Mouse (Mus musculus): ENCODE results near the gene Tfe3. TPM values are rescaled to one million over a fixed set of nuclear protein-coding genes. Genes with fewer than 3 reads are reported as not detected.

The Tfe3 gene
- polyA plus RNA-seq, 1 experiment from 2014 or later = 30.4 TPM

DNA sequence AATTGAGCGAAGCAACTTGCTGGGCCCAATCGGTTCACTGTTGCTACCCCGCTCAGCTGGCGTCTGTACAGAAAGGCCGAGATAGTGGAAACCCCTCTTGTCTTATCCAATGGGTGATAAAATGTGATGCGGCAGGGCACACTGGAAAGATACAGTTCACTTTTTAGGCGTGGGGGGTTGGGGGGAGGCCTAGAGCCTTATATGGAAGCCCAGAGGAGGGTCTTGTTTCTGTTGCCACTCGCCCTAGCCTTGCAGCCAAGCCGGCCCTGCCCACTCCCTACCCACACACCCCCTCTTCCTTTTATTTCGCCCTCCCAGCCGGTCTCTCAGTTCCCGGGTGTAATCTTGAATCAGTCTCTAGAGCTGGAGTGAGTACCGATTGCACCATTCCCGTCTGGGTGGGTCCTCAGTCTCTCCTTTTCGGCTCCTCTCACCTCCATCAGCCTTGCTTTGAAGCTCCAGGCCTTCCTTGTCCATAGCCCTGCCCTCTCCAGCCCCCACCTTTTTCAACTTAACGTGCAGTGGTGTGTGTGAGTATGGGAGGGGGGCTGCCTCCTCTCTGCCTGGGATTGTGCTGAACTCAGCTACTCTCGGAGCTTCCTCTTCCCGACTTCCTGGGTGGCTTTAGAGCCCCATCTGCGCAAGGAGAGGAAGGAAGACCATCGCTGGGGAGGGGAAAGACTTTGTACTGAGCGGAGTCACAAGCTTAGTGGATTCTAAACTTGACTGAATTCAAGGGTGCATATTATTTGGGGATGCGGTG is 1.5 kb downstream of the Tfe3 start:
- H3K4me1 ChIP-seq (replicated peaks) = peaks cover 27% of the 10 kb centered on the region
- H3K36me3 ChIP-seq = peaks cover 20% of the 10 kb centered on the region
- H3K9ac ChIP-seq (replicated peaks) = peak overlapping the region; percentile 75
- peak overlapping the region; percentile 72 for H3K4me2 ChIP-seq (replicated peaks)
- peak overlapping the region; percentile 65 for H3K4me3 ChIP-seq (replicated peaks)
- H3K27me3 ChIP-seq = no peaks in the 10 kb centered on the region
- H3K9me3 ChIP-seq = no peaks in the 10 kb centered on the region; the same call in 1 of the 2 replicates
- no peak overlapping the region; the same call in 1 of the 2 replicates for H3K27ac ChIP-seq
- peak; percentile 6; the same call in 1 of the 2 replicates for ATAC-seq
- WGBS = 19% methylated on average over 22 of the region's 22 CpGs

DNA sequence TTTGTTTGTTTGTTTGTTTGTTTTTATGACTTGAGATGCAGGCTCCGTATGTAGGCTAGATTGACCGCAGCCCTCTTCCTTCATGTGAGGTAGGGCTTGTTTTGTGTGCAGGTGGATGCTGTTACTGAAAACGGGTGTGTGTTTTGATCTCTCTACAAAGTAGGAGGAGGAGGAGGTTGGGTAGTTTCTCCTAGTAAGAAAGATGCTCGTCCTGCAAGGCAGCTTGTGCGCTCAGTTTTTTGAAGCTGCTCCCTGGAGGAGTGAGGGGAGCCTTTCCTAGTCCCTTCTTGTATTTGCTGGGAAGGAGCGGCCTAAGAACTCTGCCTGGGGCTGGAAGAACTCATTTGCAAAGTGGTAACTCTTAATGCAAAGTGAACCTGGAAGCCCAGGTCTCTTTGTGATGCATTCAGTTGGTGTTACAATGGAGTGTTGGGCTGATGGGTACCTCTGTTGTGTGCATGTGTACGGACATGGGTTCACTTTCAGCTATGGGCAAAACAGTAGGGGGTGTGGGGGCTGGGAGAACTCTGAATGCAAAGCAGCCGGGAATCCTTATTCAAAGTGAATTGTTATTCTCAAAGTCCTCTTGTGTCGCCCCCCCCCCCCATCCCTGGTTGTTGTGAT is 2.4 kb downstream of the Tfe3 start:
- WGBS = 18% methylated on average over 9 of the region's 9 CpGs
- H3K27ac ChIP-seq = no peak overlapping the region
- H3K9ac ChIP-seq (replicated peaks) = peak overlapping the region; percentile 75
- peak overlapping the region; percentile 65 for H3K4me3 ChIP-seq (replicated peaks)
- H3K36me3 ChIP-seq = peaks cover 23% of the 10 kb centered on the region
- no peak for ATAC-seq
- no peaks in the 10 kb centered on the region for H3K27me3 ChIP-seq
- peak overlapping the region; percentile 72 for H3K4me2 ChIP-seq (replicated peaks)
- peaks cover 27% of the 10 kb centered on the region for H3K4me1 ChIP-seq (replicated peaks)
- H3K9me3 ChIP-seq = no peaks in the 10 kb centered on the region; the same call in 1 of the 2 replicates

DNA sequence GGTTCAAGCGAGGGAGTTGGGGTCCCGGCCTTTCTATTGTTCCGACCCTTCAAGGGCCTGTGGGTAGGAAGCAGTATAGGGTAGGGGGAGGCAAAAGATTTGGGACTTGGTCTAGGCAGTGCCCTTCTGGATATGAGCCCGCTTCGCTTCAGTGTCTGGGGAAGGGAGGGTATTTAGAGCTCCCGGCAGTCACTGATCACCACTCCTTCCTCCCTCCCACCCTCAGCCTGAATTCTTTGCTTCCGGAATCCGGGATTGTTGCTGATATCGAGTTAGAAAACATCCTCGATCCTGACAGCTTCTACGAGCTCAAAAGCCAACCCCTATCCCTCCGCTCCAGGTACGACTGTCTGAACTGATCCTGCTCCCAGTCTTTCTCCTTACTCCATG is 2.9 kb downstream of the Tfe3 start:
- Histone ChIP-seq H3K36me3 (peaks cover 23% of the 10 kb centered on the region), H3K27ac (no peak overlapping the region), H3K27me3 (no peaks in the 10 kb centered on the region), H3K9ac (replicated peaks) (peak overlapping the region; percentile 75), H3K4me3 (replicated peaks) (peak overlapping the region; percentile 65), H3K9me3 (no peaks in the 10 kb centered on the region; the same call in 1 of the 2 replicates), H3K4me2 (replicated peaks) (peak overlapping the region; percentile 72), H3K4me1 (replicated peaks) (peaks cover 27% of the 10 kb centered on the region)
- no peak for ATAC-seq
- WGBS = 20% methylated on average over 13 of the region's 13 CpGs

DNA sequence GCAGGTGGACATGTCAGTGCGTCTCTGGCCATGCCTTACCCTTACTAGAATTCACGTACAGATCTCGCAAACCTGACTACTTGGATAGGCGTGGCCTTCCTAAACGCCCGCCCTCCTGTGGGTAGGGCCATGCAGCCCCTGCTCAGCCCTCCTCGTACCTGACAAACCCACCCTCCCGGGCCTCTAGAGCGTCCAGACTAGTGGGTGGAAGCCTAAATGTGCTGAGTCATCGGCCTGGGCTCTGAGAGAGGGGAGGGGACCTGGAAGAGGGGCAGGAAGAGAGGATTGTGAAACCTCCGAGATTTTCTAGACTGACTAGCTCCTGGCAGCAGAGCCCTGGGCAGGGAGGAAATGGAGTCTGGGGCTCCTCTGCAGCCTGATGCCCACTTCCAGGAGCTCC is 3.4 kb downstream of the Tfe3 start:
- no peak for ATAC-seq
- Histone ChIP-seq H3K4me3 (replicated peaks) (peak overlapping the region; percentile 65), H3K27me3 (no peaks in the 10 kb centered on the region), H3K27ac (no peak overlapping the region), H3K36me3 (peaks cover 27% of the 10 kb centered on the region), H3K4me2 (replicated peaks) (peak overlapping the region; percentile 72), H3K4me1 (replicated peaks) (peaks cover 27% of the 10 kb centered on the region), H3K9ac (replicated peaks) (peak overlapping the region; percentile 75), H3K9me3 (no peaks in the 10 kb centered on the region; the same call in 1 of the 2 replicates)
- WGBS = 21% methylated on average over 11 of the region's 11 CpGs

DNA sequence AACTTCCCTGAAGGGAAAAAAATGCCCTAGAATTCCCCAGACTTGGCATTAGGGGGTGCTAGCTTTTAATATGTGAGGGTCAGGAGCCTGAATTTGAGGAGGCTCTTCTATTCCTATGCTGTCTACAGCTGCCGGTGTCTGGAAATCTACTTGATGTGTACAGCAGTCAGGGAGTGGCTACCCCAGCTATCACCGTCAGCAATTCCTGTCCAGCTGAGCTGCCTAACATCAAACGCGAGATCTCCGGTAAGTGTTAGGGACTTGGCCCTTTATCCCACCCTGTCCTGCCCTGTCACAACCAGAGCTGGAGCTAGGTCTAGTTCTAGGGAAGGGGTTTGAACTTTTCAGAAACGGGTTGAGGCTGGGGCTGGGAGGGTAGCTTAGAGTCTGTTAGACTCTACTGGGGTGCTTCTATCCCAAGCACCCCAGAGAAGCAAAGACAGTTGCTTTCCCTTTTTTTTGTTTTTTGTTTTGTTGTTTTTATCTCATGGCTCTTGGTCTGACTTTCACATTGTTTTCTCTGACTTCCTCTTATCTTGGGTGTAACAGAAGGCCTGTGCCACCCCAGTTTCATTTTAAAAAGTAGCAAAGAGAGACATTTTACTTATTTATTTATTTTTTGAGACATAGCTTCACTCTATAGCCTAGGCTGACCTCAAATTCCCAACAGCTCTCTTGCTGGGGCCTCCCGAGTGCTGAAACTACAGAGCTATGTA is 7.1 kb downstream of the Tfe3 start:
- no peak overlapping the region for H3K9ac ChIP-seq (replicated peaks)
- H3K4me1 ChIP-seq (replicated peaks) = peaks cover 18% of the 10 kb centered on the region
- no peak overlapping the region for H3K27ac ChIP-seq
- H3K36me3 ChIP-seq = peaks cover 54% of the 10 kb centered on the region
- no peak overlapping the region for H3K4me3 ChIP-seq (replicated peaks)
- no peaks in the 10 kb centered on the region for H3K9me3 ChIP-seq
- no peaks in the 10 kb centered on the region for H3K27me3 ChIP-seq
- ATAC-seq = no peak
- WGBS = 94% methylated on average over 7 of the region's 7 CpGs
- H3K4me2 ChIP-seq (replicated peaks) = no peak overlapping the region

DNA sequence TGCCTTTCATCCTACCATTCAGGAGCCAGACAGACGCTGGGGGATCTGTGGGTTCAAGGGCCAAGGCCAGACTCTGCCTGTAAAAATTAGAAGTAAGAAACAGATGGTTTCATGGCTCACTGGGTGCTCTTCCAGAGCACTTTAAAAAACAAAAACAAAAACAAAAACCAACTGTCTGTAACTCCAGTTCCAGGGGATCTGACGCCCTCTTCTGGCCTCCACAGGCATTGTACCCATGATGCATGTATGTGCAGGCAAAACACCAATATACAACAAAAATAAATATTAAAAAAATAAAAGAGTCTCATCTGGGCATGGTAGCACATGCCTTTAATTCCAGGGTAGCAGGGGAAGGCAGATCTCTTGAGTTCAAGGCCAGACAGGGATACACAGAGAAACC is 10.4 kb downstream of the Tfe3 start:
- no peak for ATAC-seq
- H3K27me3 ChIP-seq = no peaks in the 10 kb centered on the region
- H3K36me3 ChIP-seq = peaks cover 45% of the 10 kb centered on the region
- H3K9me3 ChIP-seq = no peaks in the 10 kb centered on the region
- H3K4me1 ChIP-seq (replicated peaks) = no peaks in the 10 kb centered on the region
- no peak overlapping the region for H3K9ac ChIP-seq (replicated peaks)
- no peak overlapping the region for H3K4me2 ChIP-seq (replicated peaks)
- no peak overlapping the region for H3K27ac ChIP-seq
- 59% methylated on average over 2 of the region's 2 CpGs for WGBS
- H3K4me3 ChIP-seq (replicated peaks) = no peak overlapping the region

DNA sequence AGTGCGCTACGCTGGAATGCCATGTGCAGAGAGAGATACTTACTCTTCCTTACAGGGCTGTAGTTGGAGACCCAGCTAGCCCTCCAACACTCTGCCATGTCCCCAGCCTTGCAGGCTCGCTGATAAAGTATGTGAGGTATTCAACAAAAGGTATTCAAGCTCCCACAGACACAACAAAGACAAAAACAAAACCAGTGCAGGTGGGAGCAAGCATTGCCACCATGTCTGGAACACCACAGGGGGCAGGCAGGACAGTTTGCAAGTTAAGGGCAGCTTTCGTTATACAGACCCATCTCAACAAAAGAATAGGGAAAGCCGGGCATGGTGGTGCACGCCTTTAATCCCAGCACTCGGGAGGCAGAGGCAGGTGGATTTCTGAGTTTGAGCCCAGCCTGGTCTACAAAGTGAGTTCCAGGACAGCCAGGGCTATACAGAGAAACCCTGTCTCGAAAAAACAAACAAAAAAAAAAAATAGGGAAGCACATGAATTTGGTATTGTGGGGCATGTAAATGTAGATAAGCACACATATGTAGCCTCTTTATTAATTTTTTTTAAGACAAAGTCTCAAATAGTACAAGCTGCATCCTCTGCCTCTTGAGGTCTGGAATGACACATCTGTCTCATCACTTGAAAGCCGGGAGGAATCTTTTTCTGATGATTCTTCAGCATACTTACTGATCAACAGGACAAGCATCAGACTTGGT is 13.3 kb downstream of the Tfe3 start:
- Histone ChIP-seq H3K4me2 (replicated peaks) (no peak overlapping the region), H3K4me3 (replicated peaks) (no peak overlapping the region), H3K4me1 (replicated peaks) (no peaks in the 10 kb centered on the region), H3K27me3 (no peaks in the 10 kb centered on the region), H3K9ac (replicated peaks) (no peak overlapping the region), H3K27ac (no peak overlapping the region), H3K36me3 (peaks cover 33% of the 10 kb centered on the region), H3K9me3 (no peaks in the 10 kb centered on the region)
- ATAC-seq = no peak
- 76% methylated on average over 9 of the region's 9 CpGs for WGBS

DNA sequence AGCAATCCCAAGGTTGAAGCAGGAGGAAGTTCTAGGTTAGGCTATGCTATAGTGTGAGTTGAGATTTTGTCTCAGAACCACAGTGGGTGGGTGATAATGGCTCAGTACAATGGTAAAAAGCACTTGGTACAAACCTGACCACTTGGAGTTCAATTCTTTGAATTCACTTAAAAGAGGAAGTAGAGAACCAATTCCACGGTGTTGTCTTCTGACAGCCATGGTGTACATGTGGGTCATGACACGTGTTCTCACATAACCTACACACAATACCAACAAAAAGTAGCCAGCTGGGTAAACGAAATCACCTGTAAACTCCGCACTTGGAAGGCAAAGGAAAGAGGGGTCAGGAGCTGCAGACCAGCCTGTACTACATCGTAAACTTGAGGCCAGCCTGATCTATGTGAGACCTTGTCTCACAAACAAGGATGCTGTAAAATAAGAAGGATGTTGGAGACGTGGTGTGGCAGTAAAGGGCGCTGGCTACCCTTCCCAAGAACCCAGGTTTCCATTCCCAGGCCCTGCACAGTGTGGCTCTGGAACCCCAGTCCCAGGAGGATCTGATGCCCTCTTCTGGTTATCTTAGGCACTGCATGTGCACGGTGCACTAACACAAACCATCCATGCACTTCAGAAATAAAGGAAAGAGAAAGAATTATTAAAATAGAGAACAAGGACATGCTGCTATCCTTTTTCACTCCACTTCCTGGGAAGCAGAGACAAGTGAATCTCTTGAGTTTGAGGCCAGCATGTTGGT is 14.1 kb downstream of the Tfe3 start:
- H3K9ac ChIP-seq (replicated peaks) = no peak overlapping the region
- no peak overlapping the region for H3K4me2 ChIP-seq (replicated peaks)
- H3K36me3 ChIP-seq = peaks cover 26% of the 10 kb centered on the region
- ATAC-seq = peak; percentile 81
- H3K4me1 ChIP-seq (replicated peaks) = no peaks in the 10 kb centered on the region
- H3K27ac ChIP-seq = no peak overlapping the region
- WGBS = 44% methylated on average over 8 of the region's 8 CpGs
- H3K4me3 ChIP-seq (replicated peaks) = no peak overlapping the region
- H3K27me3 ChIP-seq = no peaks in the 10 kb centered on the region
- no peaks in the 10 kb centered on the region for H3K9me3 ChIP-seq

DNA sequence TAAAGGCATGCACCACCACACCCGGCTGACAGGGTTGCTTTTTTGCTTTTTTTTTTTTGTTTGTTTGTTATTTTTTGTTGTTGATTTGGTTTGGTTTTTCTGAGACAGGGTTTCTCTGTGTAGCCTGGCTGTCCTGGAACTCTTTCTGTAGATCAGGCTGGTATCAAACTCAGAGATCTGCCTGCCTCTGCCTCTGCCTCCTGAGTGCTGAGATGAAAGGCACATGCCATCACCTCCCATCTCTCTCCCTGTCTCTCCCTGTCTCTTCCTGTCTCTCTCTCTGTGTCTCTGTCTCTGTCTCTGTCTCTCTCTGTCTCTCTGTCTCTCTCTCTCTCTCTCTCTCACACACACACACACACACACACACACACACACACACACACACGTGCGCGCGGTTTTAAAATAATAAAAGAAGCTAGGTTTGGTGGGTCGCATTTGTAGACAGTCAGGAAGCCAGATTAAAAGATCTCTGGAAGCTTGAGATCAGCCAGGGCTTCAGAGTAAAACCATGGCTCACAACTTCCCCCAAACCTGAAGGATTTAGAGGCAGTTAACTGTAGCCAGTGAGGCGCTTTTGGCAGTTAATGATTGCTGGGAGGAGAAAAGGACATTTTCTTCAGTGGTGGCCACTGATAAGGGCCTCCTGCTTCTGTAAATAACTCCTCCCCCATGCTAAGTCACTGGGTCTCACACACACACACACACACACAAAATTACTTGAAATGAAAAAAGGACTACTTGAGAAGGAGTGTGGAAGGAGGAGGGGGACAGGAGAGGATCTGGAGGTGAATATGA is 16.3 kb downstream of the Tfe3 start:
- 75% methylated on average over 7 of the region's 7 CpGs for WGBS
- H3K4me3 ChIP-seq (replicated peaks) = no peak overlapping the region
- ATAC-seq = no peak
- H3K4me1 ChIP-seq (replicated peaks) = no peaks in the 10 kb centered on the region
- H3K9me3 ChIP-seq = no peaks in the 10 kb centered on the region
- H3K36me3 ChIP-seq = peaks cover 12% of the 10 kb centered on the region
- H3K4me2 ChIP-seq (replicated peaks) = no peak overlapping the region
- H3K27me3 ChIP-seq = no peaks in the 10 kb centered on the region
- no peak overlapping the region for H3K9ac ChIP-seq (replicated peaks)
- H3K27ac ChIP-seq = no peak overlapping the region

DNA sequence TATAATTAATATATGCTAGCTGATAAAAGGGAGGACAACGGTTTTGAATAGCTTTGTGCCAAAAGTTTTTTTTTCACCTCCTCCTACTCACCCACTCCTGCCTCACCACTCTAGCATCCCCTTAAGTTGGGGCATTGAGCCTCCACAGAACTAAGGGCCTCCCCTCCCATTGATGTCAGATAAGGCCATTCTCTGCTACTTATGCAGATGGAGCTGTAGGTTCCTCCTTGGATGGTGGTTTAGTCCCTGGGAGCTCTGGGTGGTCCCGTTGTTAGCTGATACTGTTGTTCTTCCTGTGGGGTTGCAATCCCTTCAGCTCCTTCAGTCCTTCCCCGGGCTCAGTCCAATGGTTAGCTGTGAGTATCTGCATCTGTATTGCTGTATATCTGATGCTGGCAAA is 16.9 kb downstream of the Tfe3 start:
- no peak overlapping the region for H3K4me2 ChIP-seq (replicated peaks)
- H3K36me3 ChIP-seq = peaks cover 6% of the 10 kb centered on the region; the same call in 1 of the 2 replicates
- H3K9me3 ChIP-seq = no peaks in the 10 kb centered on the region
- H3K27me3 ChIP-seq = no peaks in the 10 kb centered on the region
- no peak overlapping the region for H3K9ac ChIP-seq (replicated peaks)
- no peak overlapping the region for H3K4me3 ChIP-seq (replicated peaks)
- H3K4me1 ChIP-seq (replicated peaks) = no peaks in the 10 kb centered on the region
- 28% methylated on average over 3 of the region's 3 CpGs for WGBS
- no peak for ATAC-seq
- H3K27ac ChIP-seq = no peak overlapping the region
